Mouse (Mus musculus) lung, postnatal 0 days (tissue): ENCODE results near the gene Rita1.

Source experiments
- CTCF ChIP-seq: IDR thresholded peaks from 2 replicates; pipeline ENCODE4 v1.5.1; 2016; ENCODE audit warnings: antibody characterized with exemption, mild to moderate bottlenecking
- EP300 ChIP-seq: IDR thresholded peaks from 2 replicates; pipeline ENCODE4 v1.6.1; 2016; ENCODE audit warnings: antibody characterized with exemption, mild to moderate bottlenecking, control low read depth

- TF ChIP-seq CTCF (no peak), EP300 (no peak)
Measured at GRCm38 (mm10) chr5:120574469-120575063, 37.8 kb downstream of the Rita1 start.
